Comparison of ENCODE assay signal across 8 mouse cellular contexts in the genomic region with DNA sequence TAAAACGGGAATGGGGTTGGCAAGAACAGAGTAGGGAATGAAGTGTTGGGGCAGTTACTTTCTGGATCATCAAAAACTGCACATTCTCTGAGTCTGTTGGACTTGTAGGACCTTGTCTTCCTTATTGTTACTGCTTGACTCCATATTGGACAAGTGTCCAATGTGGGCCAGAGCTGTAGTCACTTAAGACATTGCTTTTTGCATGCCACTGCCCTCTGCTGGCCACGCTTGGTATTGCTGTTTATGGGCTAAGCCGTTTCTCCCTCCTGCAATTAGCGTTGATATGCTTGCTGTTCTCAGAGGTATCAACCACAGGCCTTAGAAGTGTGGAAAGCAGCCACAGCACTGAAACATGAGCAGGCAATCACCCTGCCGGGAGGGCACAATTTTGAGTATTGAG.
A peak's percentile ranks its signal among the peaks of the same experiment; 100 is the strongest.
DNase-seq lines count a peak whose midpoint lies in the region; ATAC-seq and TF ChIP-seq lines count a peak whose summit lies in the region.

No protein-coding gene starts in this region.

- no peaks in the 10 kb centered on the region for H3K27me3 ChIP-seq in forebrain, embryonic 10.5 days (ENCODE audit: poor library complexity, severe bottlenecking)
- no peaks in the 10 kb centered on the region for H3K27me3 ChIP-seq in forebrain, embryonic 15.5 days
- H3K27me3 ChIP-seq in intestine, postnatal 0 days (replicated peaks; ENCODE audit: control insufficient read depth, insufficient read depth, low read length), result no peaks in the 10 kb centered on the region
- no peaks in the 10 kb centered on the region for H3K27me3 ChIP-seq in midbrain, postnatal 0 days (ENCODE audit: insufficient read depth, low read length)

- no peaks in the 10 kb centered on the region for H3K36me3 ChIP-seq in forebrain, embryonic 10.5 days (replicated peaks)
- no peaks in the 10 kb centered on the region for H3K36me3 ChIP-seq in forebrain, embryonic 15.5 days
- H3K36me3 ChIP-seq in intestine, postnatal 0 days (ENCODE audit: control insufficient read depth, insufficient read depth), result no peaks in the 10 kb centered on the region
- no peaks in the 10 kb centered on the region for H3K36me3 ChIP-seq in midbrain, postnatal 0 days (ENCODE audit: insufficient read depth, low read length)

- WGBS in forebrain, embryonic 10.5 days, result 41% methylated on average over 5 of the region's 5 CpGs
- 42% methylated on average over 5 of the region's 5 CpGs for WGBS in forebrain, embryonic 15.5 days
- 40% methylated on average over 5 of the region's 5 CpGs for WGBS in intestine, postnatal 0 days
- 41% methylated on average over 5 of the region's 5 CpGs for WGBS in midbrain, postnatal 0 days

- intact Hi-C loops in left cerebral cortex, postnatal 36 days (cut with DNase I), result loop anchor here (5.0 kb wide), 1 partner anchor 235 kb away; no protein-coding TSS in a partner anchor

- peaks cover 5% of the 10 kb centered on the region; the same call in 1 of the 2 replicates for H3K4me1 ChIP-seq in forebrain, embryonic 10.5 days
- H3K4me1 ChIP-seq in forebrain, embryonic 15.5 days, result peaks cover 6% of the 10 kb centered on the region
- H3K4me1 ChIP-seq in intestine, postnatal 0 days (replicated peaks; ENCODE audit: control insufficient read depth, insufficient read depth, low read length), result no peaks in the 10 kb centered on the region
- no peaks in the 10 kb centered on the region for H3K4me1 ChIP-seq in midbrain, postnatal 0 days (ENCODE audit: insufficient read depth, low read length)

- TF ChIP-seq CTCF in intestine, postnatal 0 days (IDR thresholded peaks at IDR 0.05; ENCODE audit: low read depth), result peak; percentile 97
- TF ChIP-seq CTCF in midbrain, postnatal 0 days (IDR thresholded peaks at IDR 0.05), result peak; percentile 91

- no peak overlapping the region for H3K4me2 ChIP-seq in forebrain, embryonic 15.5 days (replicated peaks)
- H3K4me2 ChIP-seq in intestine, postnatal 0 days (replicated peaks; ENCODE audit: low read depth), result no peak overlapping the region
- H3K4me2 ChIP-seq in midbrain, postnatal 0 days (ENCODE audit: low read depth, low read length, poor library complexity, severe bottlenecking), result no peak overlapping the region

- no peak for ATAC-seq in forebrain, embryonic 15.5 days (replicated peaks)
- peak; percentile 36; the same call in 1 of the 2 replicates for ATAC-seq in intestine, postnatal 0 days
- ATAC-seq in midbrain, postnatal 0 days (ENCODE audit: low FRiP score), result no peak

- H3K27ac ChIP-seq in forebrain, embryonic 10.5 days, result 0 out of 2 replicates have a peak overlapping the region, but pooled peaks have one; percentile 44
- no peak overlapping the region for H3K27ac ChIP-seq in forebrain, embryonic 15.5 days (replicated peaks)
- H3K27ac ChIP-seq in intestine, postnatal 0 days (ENCODE audit: low read depth, low read length), result no peak overlapping the region
- H3K27ac ChIP-seq in midbrain, postnatal 0 days (ENCODE audit: low read depth, low read length), result no peak overlapping the region

- no peaks in the 10 kb centered on the region for H3K9me3 ChIP-seq in forebrain, embryonic 10.5 days
- no peaks in the 10 kb centered on the region for H3K9me3 ChIP-seq in forebrain, embryonic 15.5 days
- no peaks in the 10 kb centered on the region for H3K9me3 ChIP-seq in intestine, postnatal 0 days (ENCODE audit: control insufficient read depth)
- H3K9me3 ChIP-seq in midbrain, postnatal 0 days (ENCODE audit: low read length), result no peaks in the 10 kb centered on the region

- H3K4me3 ChIP-seq in forebrain, embryonic 10.5 days, result no peak overlapping the region
- no peak overlapping the region for H3K4me3 ChIP-seq in forebrain, embryonic 15.5 days
- H3K4me3 ChIP-seq in intestine, postnatal 0 days (ENCODE audit: low read depth, low read length), result no peak overlapping the region
- no peak overlapping the region for H3K4me3 ChIP-seq in midbrain, postnatal 0 days (ENCODE audit: low read depth, low read length)

- no peak overlapping the region for H3K9ac ChIP-seq in forebrain, embryonic 15.5 days (replicated peaks)
- H3K9ac ChIP-seq in intestine, postnatal 0 days (ENCODE audit: low read depth, low read length), result no peak overlapping the region
- H3K9ac ChIP-seq in midbrain, postnatal 0 days (replicated peaks; ENCODE audit: low read length, poor library complexity, severe bottlenecking), result no peak overlapping the region

- peak; percentile 78 for DNase-seq in forebrain, embryonic 10.5 days (ENCODE audit: extremely low spot score, low spot score)
- DNase-seq in cerebellum, adult 9-10 months, result peak; percentile 68
- DNase-seq in frontal cortex, postnatal 36 days (ENCODE audit: low spot score in 2 of 2), result peak; percentile 75 to 80
- DNase-seq in left cerebral cortex, postnatal 36 days (ENCODE audit: low spot score in 2 of 2), result peak; percentile 56 to 70
- DNase-seq in midbrain, postnatal 0 days (ENCODE audit: low spot score), result peak; percentile 79
- peak; percentile 60 to 77 for DNase-seq in spleen, postnatal 14 days (ENCODE audit: low spot score in 2 of 2)
